Mouse (Mus musculus) lung, adult 10 weeks (tissue): ENCODE measurements around the gene Odf3l1. TPM values are rescaled to one million over a fixed set of nuclear protein-coding genes. Genes with fewer than 3 reads are reported as not detected.

Experiments
- polyA plus RNA-seq: library from polyadenylated mRNA; stranded (reverse); fragments of 350-450 nt; fragmentation: Illumina TruSeq; extraction: RNeasy Lipid Tissue Mini Kit (QIAGEN cat#74804); gene quantifications from one replicate; pipeline ENCODE4 v1.2.3, GENCODE M21; 2014; ENCODE audit warnings: low read depth, low replicate concordance; ENCODE audit not compliant: insufficient read depth

Gene Odf3l1
- polyA plus RNA-seq: not detected

DNA sequence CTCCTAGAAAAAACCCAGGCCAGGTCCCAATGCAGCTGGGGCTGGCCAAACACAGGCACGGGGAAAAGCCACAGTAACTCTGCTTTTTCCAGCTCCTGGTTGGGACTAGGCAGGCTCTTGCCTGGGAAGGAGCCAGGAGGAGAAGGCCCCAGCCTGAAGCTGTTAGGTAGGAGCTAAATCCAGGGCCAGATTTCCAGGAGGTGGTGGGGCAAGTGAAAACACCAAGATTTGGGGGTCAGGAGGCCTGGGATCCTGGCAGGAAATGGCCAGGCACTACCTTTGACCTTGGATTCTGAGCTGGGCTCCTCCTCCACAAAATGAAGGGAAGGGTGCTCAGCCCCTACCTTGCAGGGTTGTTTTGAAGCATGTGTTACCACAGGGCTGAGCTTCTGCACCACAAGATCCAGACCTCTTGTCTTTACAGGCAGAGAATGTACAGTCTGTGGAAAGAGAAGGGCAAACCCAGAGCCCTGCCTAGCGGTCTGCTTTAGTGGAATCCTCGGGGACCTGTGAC, at the start of gene Odf3l1:
Odf3l1 (minus strand) TSS at position 464 of the 514 bp plus-strand sequence.

DNA sequence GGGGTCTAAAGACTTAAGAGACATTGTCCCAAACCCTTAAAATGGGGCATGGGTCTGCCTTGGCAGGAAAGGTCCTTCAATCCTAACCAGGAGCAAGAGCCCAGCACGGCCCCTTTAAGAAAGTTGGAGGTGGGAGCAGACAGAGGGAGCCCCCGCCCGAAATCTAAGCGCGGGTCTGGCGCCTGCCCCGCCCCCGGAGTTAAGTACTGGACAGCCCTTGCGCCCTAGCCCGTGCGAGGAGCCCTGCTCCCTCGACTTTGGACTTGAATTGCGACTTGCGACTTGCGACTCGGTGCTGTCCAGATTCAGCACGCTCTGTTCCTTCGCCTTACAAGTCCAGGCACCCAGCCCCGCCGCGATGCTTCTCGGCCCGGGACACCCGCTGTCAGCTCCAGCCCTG, 353 bp upstream of the Odf3l1 start, which contains the start of gene Cspg4:
Cspg4 (plus strand) TSS at position 202 of the 400 bp plus-strand sequence.

Other genes with a start within 250 kb of the Odf3l1 start
- 0.58 TPM for gene Lingo1, start 68.2 kb downstream of the Odf3l1 start, polyA plus RNA-seq
- 7.1 TPM for gene Cspg4, start 354 bp upstream of the Odf3l1 start, polyA plus RNA-seq
- gene Snx33, start 63.7 kb upstream of the Odf3l1 start, polyA plus RNA-seq: 11.3 TPM
- gene Imp3, start 72.8 kb upstream of the Odf3l1 start, polyA plus RNA-seq: 99.3 TPM
- gene Snupn, start 86.2 kb upstream of the Odf3l1 start, polyA plus RNA-seq: 11.3 TPM
- gene Ptpn9, start 130.2 kb upstream of the Odf3l1 start, polyA plus RNA-seq: 15.0 TPM
- gene Sin3a, start 207.4 kb upstream of the Odf3l1 start, polyA plus RNA-seq: 13.1 TPM